Mouse (Mus musculus) ES-E14 (cell line): ENCODE data around the gene Klhl32.

Source experiments
- HCFC1 ChIP-seq: IDR thresholded peaks from 2 replicates; pipeline ENCODE4 v1.6.1; 2012; ENCODE audit warnings: low read length, inconsistent platforms, borderline replicate concordance; ENCODE audit not compliant: insufficient read depth
- MAFK ChIP-seq: IDR thresholded peaks from 2 replicates; pipeline ENCODE4 v1.6.1; 2014; ENCODE audit warnings: mild to moderate bottlenecking, low read depth, low read length, inconsistent platforms; ENCODE audit not compliant: insufficient read depth
- ZNF384 ChIP-seq: IDR thresholded peaks from 2 replicates; pipeline ENCODE4 v1.6.1; 2012; ENCODE audit warnings: low read depth, low read length, inconsistent platforms

DNA sequence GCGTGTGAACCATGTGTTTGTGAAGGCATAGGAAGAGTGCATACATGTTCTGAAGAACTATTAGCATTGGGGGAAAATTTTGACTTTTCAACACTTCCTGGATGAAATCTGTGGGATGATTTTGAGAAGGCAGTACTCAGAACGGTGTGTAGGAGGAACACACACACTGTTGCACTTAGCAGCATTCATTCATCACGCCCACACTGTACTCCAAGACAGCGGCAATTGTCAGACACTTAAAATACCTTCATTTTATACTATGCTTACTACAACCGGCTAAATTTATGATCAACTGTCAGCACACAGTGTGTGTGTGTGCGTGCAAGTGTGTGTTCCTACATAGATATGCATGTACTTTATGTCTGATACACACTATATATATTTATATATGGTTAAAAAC is 113.8 kb downstream of the Klhl32 start:
- no peak for TF ChIP-seq MAFK
- TF ChIP-seq ZNF384 = no peak
- TF ChIP-seq HCFC1 = no peak
